Mouse (Mus musculus) cerebellum, adult 18-20 months (tissue): ENCODE measurements at regions not wholly inside any gene's neighbourhood (a gene's known extent, or its start where the extent isn't known, plus 50 kb on each side); places are given as distances from the start of the nearest gene placed in this dataset.

Experiments used
- DNase-seq, 2 experiments: peaks; one replicate each; pipeline ENCODE4 v3.0.0; 2021

- no peak for DNase-seq
Observed at GRCm38 (mm10) chr11:11012660-11013455, 101.2 kb upstream of the Vwc2 start.

DNA sequence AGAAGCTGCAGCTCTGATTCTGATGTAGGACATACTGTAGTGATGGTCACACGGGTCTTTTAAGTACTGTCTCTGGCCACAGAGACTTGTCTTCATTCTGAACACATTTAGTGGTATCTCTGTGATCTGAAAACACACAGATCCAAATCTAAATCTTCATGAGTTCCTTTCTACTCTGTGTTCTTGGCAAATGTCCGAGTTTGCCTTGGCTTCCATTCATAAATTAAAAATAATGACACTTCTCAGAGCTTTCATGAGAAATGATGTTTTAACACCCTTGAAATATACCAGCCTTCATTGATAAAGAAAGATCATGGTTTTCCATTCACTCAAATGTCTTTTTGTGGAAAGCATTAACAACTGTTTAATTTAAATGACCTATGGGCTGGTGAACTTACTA, 100.4 kb upstream of the Vwc2 start:
- DNase-seq = no peak

GRCm38 (mm10) chr11:11014088-11014487, 99.9 kb upstream of the Vwc2 start:
- peak; percentile 4 to 11 for DNase-seq

DNA sequence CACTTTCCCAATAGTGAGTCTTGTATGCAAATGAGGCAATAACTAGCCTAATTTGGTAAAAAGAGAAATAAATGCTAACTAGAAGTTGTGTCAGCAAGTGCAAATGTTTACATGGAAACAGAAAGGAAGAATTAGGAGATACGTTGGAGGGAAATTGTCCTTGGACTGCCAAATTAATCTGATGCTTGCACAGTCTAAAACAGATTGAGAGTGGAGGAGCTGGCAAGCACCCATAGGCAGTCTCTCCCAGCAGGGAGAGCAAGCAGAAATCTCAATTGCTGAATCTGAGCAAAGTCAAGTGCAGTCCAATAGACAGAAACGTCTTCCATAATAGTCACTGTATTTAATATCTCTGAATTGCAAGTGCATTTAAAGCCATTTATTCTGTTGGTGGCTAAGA, 99.5 kb upstream of the Vwc2 start:
- DNase-seq = no peak

DNA sequence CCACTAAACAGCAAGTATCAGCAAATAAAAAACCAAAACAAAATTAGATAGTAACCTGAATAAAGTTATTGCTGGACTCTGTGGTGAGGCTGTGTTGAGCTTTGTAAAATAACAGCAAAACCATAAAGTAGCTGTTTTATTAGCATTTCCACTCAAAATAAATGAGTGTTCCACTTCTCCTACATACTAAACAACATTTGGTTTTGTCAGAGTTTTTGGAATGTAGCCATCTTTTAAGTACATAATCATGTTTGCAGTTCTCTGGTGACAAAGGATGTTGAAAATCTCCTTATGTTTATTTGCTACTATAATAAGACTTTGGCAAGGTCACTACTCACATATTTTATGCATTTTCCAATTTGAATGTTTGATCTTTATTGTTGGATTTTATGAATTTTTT, 85.2 kb upstream of the Vwc2 start:
- no peak for DNase-seq
